Mouse (Mus musculus) olfactory bulb, adult 2 months (tissue): Measurements from ENCODE around the gene Fndc3a. TPM values are rescaled to one million over a fixed set of nuclear protein-coding genes. Genes with fewer than 3 reads are reported as not detected.

Experiments used
- H3K27ac ChIP-seq: fragments of 200-500 bp; 2 replicates; pipeline ENCODE4 v1.5.1; 2012; ENCODE audit warnings: low read depth, low read length; ENCODE audit not compliant: insufficient read depth
- H3K4me1 ChIP-seq: fragments of 200-500 bp; 2 replicates; pipeline ENCODE4 v1.6.1; 2012; ENCODE audit warnings: low read length; ENCODE audit not compliant: control insufficient read depth, insufficient read depth
- H3K4me3 ChIP-seq: fragments of 200-500 bp; 2 replicates; pipeline ENCODE4 v1.5.1; 2012; ENCODE audit warnings: mild to moderate bottlenecking, low read depth, low read length, moderate library complexity; ENCODE audit not compliant: insufficient read depth
- CTCF ChIP-seq: fragments of 200-500 bp; IDR thresholded peaks from 2 replicates; pipeline ENCODE4 v1.5.1; 2012; ENCODE audit warnings: low read depth, mild to moderate bottlenecking, low read length, moderate library complexity; ENCODE audit not compliant: insufficient read depth
- POLR2A ChIP-seq: fragments of 200-500 bp; IDR thresholded peaks from 2 replicates; pipeline ENCODE4 v1.6.1; 2012; ENCODE audit warnings: mild to moderate bottlenecking, low read depth, low read length, moderate library complexity; ENCODE audit not compliant: insufficient read depth
- WGBS: fragments of 180-500 bp; shearing (Covaris S2); methylation state at CpG from one replicate; pipeline ENCODE4 v1.1.7; 2018; 5-methylcytosine and 5-hydroxymethylcytosine counted together
- polyA plus RNA-seq: library from polyadenylated mRNA; stranded (reverse); fragments of >200 nt; gene quantifications from 2 replicates; pipeline ENCODE4 v1.2.4, GENCODE M21; 2012; ENCODE audit warnings: low replicate concordance; ENCODE audit not compliant: missing spikeins, insufficient read depth, insufficient read length

Gene Fndc3a
- polyA plus RNA-seq, 1 experiment: not detected

GRCm38 (mm10) chr14:72725865-72726264 lies 16.1 kb upstream of the Fndc3a start:
- WGBS: 53% methylated on average over 3 of the region's 3 CpGs
- Histone ChIP-seq H3K4me1 (no peaks in the 10 kb centered on the region), H3K4me3 (no peak overlapping the region), H3K27ac (no peak overlapping the region)
- TF ChIP-seq POLR2A (no peak), CTCF (no peak)

GRCm38 (mm10) chr14:72722274-72723053 lies 12.7 kb upstream of the Fndc3a start:
- Histone ChIP-seq H3K4me3 (no peak overlapping the region), H3K27ac (no peak overlapping the region), H3K4me1 (no peaks in the 10 kb centered on the region)
- TF ChIP-seq POLR2A: no peak
- no peak for TF ChIP-seq CTCF
- WGBS: 81% methylated on average over 3 of the region's 3 CpGs

GRCm38 (mm10) chr14:72716175-72716574 lies 6.4 kb upstream of the Fndc3a start:
- Histone ChIP-seq H3K27ac (no peak overlapping the region), H3K4me1 (no peaks in the 10 kb centered on the region), H3K4me3 (no peak overlapping the region)
- TF ChIP-seq POLR2A: no peak
- no peak for TF ChIP-seq CTCF
- 95% methylated on average over 4 of the region's 4 CpGs for WGBS

- TF ChIP-seq POLR2A (no peak), CTCF (no peak)
- 34% methylated on average over 4 of the region's 4 CpGs for WGBS
- Histone ChIP-seq H3K4me1 (no peaks in the 10 kb centered on the region), H3K4me3 (no peak overlapping the region), H3K27ac (no peak overlapping the region)
These were observed 1.3 kb upstream of the Fndc3a start for GRCm38 (mm10) chr14:72711130-72711529.

- H3K4me1 ChIP-seq: no peaks in the 10 kb centered on the region
- WGBS: 2% methylated on average over 38 of the region's 38 CpGs
- H3K4me3 ChIP-seq: peak overlapping the region; percentile 83
- peak overlapping the region; percentile 64 for H3K27ac ChIP-seq
- TF ChIP-seq CTCF: no peak
These were observed 681 bp upstream of the Fndc3a start for GRCm38 (mm10) chr14:72710341-72711027.

- under 1% methylated on average over 61 of the region's 70 CpGs for WGBS
- Histone ChIP-seq H3K4me3 (peak overlapping the region; percentile 83), H3K27ac (peak overlapping the region; percentile 78), H3K4me1 (no peaks in the 10 kb centered on the region)
- TF ChIP-seq CTCF: no peak
- TF ChIP-seq POLR2A: no peak
These were observed 603 bp downstream of the Fndc3a start for GRCm38 (mm10) chr14:72709091-72709709.

- no peak for TF ChIP-seq CTCF
- TF ChIP-seq POLR2A: no peak
- H3K27ac ChIP-seq: no peak overlapping the region
- peak overlapping the region; percentile 83 for H3K4me3 ChIP-seq
- 22% methylated on average over 11 of the region's 11 CpGs for WGBS
- H3K4me1 ChIP-seq: no peaks in the 10 kb centered on the region
These were observed 1.2 kb downstream of the Fndc3a start for GRCm38 (mm10) chr14:72708581-72708991.

GRCm38 (mm10) chr14:72700056-72700455 lies 9.7 kb downstream of the Fndc3a start:
- 93% methylated on average over 5 of the region's 5 CpGs for WGBS
- TF ChIP-seq CTCF (no peak), POLR2A (no peak)
- Histone ChIP-seq H3K27ac (no peak overlapping the region), H3K4me1 (no peaks in the 10 kb centered on the region), H3K4me3 (no peak overlapping the region)

- TF ChIP-seq CTCF (no peak), POLR2A (no peak)
- Histone ChIP-seq H3K4me3 (no peak overlapping the region), H3K27ac (no peak overlapping the region), H3K4me1 (no peaks in the 10 kb centered on the region)
- 89% methylated on average over 1 of the region's 1 CpGs for WGBS
These were observed 18.4 kb downstream of the Fndc3a start for GRCm38 (mm10) chr14:72691406-72691805.
